Mouse (Mus musculus): ENCODE measurements at regions not wholly inside any gene's neighbourhood (a gene's known extent, or its start where the extent isn't known, plus 50 kb on each side); places are given as distances from the start of the nearest gene placed in this dataset.

GRCm38 (mm10) chr15:25026351-25026750, 387.2 kb downstream of the Basp1 start:
- no peak overlapping the region for H3K4me3 ChIP-seq (ENCODE audit: low read length)
- 71% methylated on average over 8 of the region's 8 CpGs for WGBS
- no peak for ATAC-seq (replicated peaks; ENCODE audit: extremely low read depth, insufficient read depth, low FRiP score)
- no peaks in the 10 kb centered on the region for H3K36me3 ChIP-seq (ENCODE audit: control insufficient read depth, insufficient read depth)
- no peak overlapping the region for H3K27ac ChIP-seq (ENCODE audit: low read length)
- no peaks in the 10 kb centered on the region for H3K4me1 ChIP-seq (ENCODE audit: control insufficient read depth, insufficient read depth, low read length)
- H3K27me3 ChIP-seq (ENCODE audit: control insufficient read depth, insufficient read depth, low read length): no peaks in the 10 kb centered on the region
- 0 out of 2 replicates have a peak, but pooled peaks cover 2% of the 10 kb centered on the region for H3K9me3 ChIP-seq (replicated peaks; ENCODE audit: control insufficient read depth, low read length)
- H3K9ac ChIP-seq (ENCODE audit: low read length): no peak overlapping the region
- H3K4me2 ChIP-seq (ENCODE audit: low read depth, low read length): no peak overlapping the region

GRCm38 (mm10) chr15:25020916-25021315, 392.6 kb downstream of the Basp1 start:
- Histone ChIP-seq H3K4me3 (ENCODE audit: low read length) (no peak overlapping the region), H3K4me2 (ENCODE audit: low read depth, low read length) (no peak overlapping the region), H3K4me1 (ENCODE audit: control insufficient read depth, insufficient read depth, low read length) (no peaks in the 10 kb centered on the region), H3K9me3 (replicated peaks; ENCODE audit: control insufficient read depth, low read length) (0 out of 2 replicates have a peak, but pooled peaks cover 2% of the 10 kb centered on the region), H3K36me3 (ENCODE audit: control insufficient read depth, insufficient read depth) (no peaks in the 10 kb centered on the region), H3K27me3 (ENCODE audit: control insufficient read depth, insufficient read depth, low read length) (no peaks in the 10 kb centered on the region), H3K27ac (ENCODE audit: low read length) (no peak overlapping the region), H3K9ac (ENCODE audit: low read length) (no peak overlapping the region)
- 45% methylated on average over 3 of the region's 3 CpGs for WGBS
- no peak for ATAC-seq (replicated peaks; ENCODE audit: extremely low read depth, insufficient read depth, low FRiP score)

- ATAC-seq (replicated peaks; ENCODE audit: extremely low read depth, insufficient read depth, low FRiP score): no peak
- Histone ChIP-seq H3K27me3 (ENCODE audit: control insufficient read depth, insufficient read depth, low read length) (no peaks in the 10 kb centered on the region), H3K9ac (ENCODE audit: low read length) (no peak overlapping the region), H3K4me2 (ENCODE audit: low read depth, low read length) (no peak overlapping the region), H3K4me1 (ENCODE audit: control insufficient read depth, insufficient read depth, low read length) (no peaks in the 10 kb centered on the region), H3K36me3 (ENCODE audit: control insufficient read depth, insufficient read depth) (no peaks in the 10 kb centered on the region), H3K9me3 (replicated peaks; ENCODE audit: control insufficient read depth, low read length) (0 out of 2 replicates have a peak, but pooled peaks cover 2% of the 10 kb centered on the region), H3K4me3 (ENCODE audit: low read length) (no peak overlapping the region), H3K27ac (ENCODE audit: low read length) (no peak overlapping the region)
- 87% methylated on average over 12 of the region's 12 CpGs for WGBS
Observed at GRCm38 (mm10) chr15:25019352-25019941, 394.1 kb downstream of the Basp1 start.

GRCm38 (mm10) chr15:25018937-25019336, 394.6 kb downstream of the Basp1 start:
- WGBS: 63% methylated on average over 3 of the region's 3 CpGs
- Histone ChIP-seq H3K4me1 (ENCODE audit: control insufficient read depth, insufficient read depth, low read length) (no peaks in the 10 kb centered on the region), H3K27ac (ENCODE audit: low read length) (no peak overlapping the region), H3K27me3 (ENCODE audit: control insufficient read depth, insufficient read depth, low read length) (no peaks in the 10 kb centered on the region), H3K9me3 (replicated peaks; ENCODE audit: control insufficient read depth, low read length) (0 out of 2 replicates have a peak, but pooled peaks cover 2% of the 10 kb centered on the region), H3K9ac (ENCODE audit: low read length) (no peak overlapping the region), H3K4me2 (ENCODE audit: low read depth, low read length) (no peak overlapping the region), H3K36me3 (ENCODE audit: control insufficient read depth, insufficient read depth) (no peaks in the 10 kb centered on the region), H3K4me3 (ENCODE audit: low read length) (no peak overlapping the region)
- no peak for ATAC-seq (replicated peaks; ENCODE audit: extremely low read depth, insufficient read depth, low FRiP score)

- Histone ChIP-seq H3K9me3 (replicated peaks; ENCODE audit: control insufficient read depth, low read length) (no peaks in the 10 kb centered on the region), H3K9ac (ENCODE audit: low read length) (no peak overlapping the region), H3K27me3 (ENCODE audit: control insufficient read depth, insufficient read depth, low read length) (no peaks in the 10 kb centered on the region), H3K36me3 (ENCODE audit: control insufficient read depth, insufficient read depth) (no peaks in the 10 kb centered on the region), H3K4me3 (ENCODE audit: low read length) (no peak overlapping the region), H3K4me1 (ENCODE audit: control insufficient read depth, insufficient read depth, low read length) (no peaks in the 10 kb centered on the region), H3K4me2 (ENCODE audit: low read depth, low read length) (no peak overlapping the region), H3K27ac (ENCODE audit: low read length) (no peak overlapping the region)
- no peak for ATAC-seq (replicated peaks; ENCODE audit: extremely low read depth, insufficient read depth, low FRiP score)
- 90% methylated on average over 2 of the region's 2 CpGs for WGBS
Observed at GRCm38 (mm10) chr15:25007720-25008119, 405.8 kb downstream of the Basp1 start.

GRCm38 (mm10) chr15:25000171-25000570, 413.4 kb downstream of the Basp1 start:
- Histone ChIP-seq H3K4me2 (ENCODE audit: low read depth, low read length) (no peak overlapping the region), H3K9ac (ENCODE audit: low read length) (no peak overlapping the region), H3K4me3 (ENCODE audit: low read length) (no peak overlapping the region), H3K9me3 (replicated peaks; ENCODE audit: control insufficient read depth, low read length) (no peaks in the 10 kb centered on the region), H3K4me1 (ENCODE audit: control insufficient read depth, insufficient read depth, low read length) (no peaks in the 10 kb centered on the region), H3K36me3 (ENCODE audit: control insufficient read depth, insufficient read depth) (no peaks in the 10 kb centered on the region), H3K27me3 (ENCODE audit: control insufficient read depth, insufficient read depth, low read length) (no peaks in the 10 kb centered on the region), H3K27ac (ENCODE audit: low read length) (no peak overlapping the region)
- ATAC-seq (replicated peaks; ENCODE audit: extremely low read depth, insufficient read depth, low FRiP score): no peak
- WGBS: 78% methylated on average over 3 of the region's 3 CpGs

- H3K4me2 ChIP-seq (ENCODE audit: low read depth, low read length): no peak overlapping the region
- no peaks in the 10 kb centered on the region for H3K9me3 ChIP-seq (replicated peaks; ENCODE audit: control insufficient read depth, low read length)
- no peaks in the 10 kb centered on the region for H3K36me3 ChIP-seq (ENCODE audit: control insufficient read depth, insufficient read depth)
- no peak for ATAC-seq (replicated peaks; ENCODE audit: extremely low read depth, insufficient read depth, low FRiP score)
- 79% methylated on average over 2 of the region's 2 CpGs for WGBS
- no peak overlapping the region for H3K27ac ChIP-seq (ENCODE audit: low read length)
- no peaks in the 10 kb centered on the region for H3K4me1 ChIP-seq (ENCODE audit: control insufficient read depth, insufficient read depth, low read length)
- H3K9ac ChIP-seq (ENCODE audit: low read length): no peak overlapping the region
- no peak overlapping the region for H3K4me3 ChIP-seq (ENCODE audit: low read length)
- no peaks in the 10 kb centered on the region for H3K27me3 ChIP-seq (ENCODE audit: control insufficient read depth, insufficient read depth, low read length)
Observed at GRCm38 (mm10) chr15:24993325-24993673, 420.3 kb downstream of the Basp1 start.

- Histone ChIP-seq H3K9me3 (replicated peaks; ENCODE audit: control insufficient read depth, low read length) (no peaks in the 10 kb centered on the region), H3K36me3 (ENCODE audit: control insufficient read depth, insufficient read depth) (no peaks in the 10 kb centered on the region), H3K27ac (ENCODE audit: low read length) (no peak overlapping the region), H3K9ac (ENCODE audit: low read length) (no peak overlapping the region), H3K27me3 (ENCODE audit: control insufficient read depth, insufficient read depth, low read length) (no peaks in the 10 kb centered on the region), H3K4me2 (ENCODE audit: low read depth, low read length) (no peak overlapping the region), H3K4me1 (ENCODE audit: control insufficient read depth, insufficient read depth, low read length) (no peaks in the 10 kb centered on the region), H3K4me3 (ENCODE audit: low read length) (no peak overlapping the region)
- WGBS: 87% methylated on average over 14 of the region's 14 CpGs
- ATAC-seq (replicated peaks; ENCODE audit: extremely low read depth, insufficient read depth, low FRiP score): no peak
Observed at GRCm38 (mm10) chr15:24992665-24993324, 420.8 kb downstream of the Basp1 start.

- ATAC-seq (replicated peaks; ENCODE audit: extremely low read depth, insufficient read depth, low FRiP score): no peak
- Histone ChIP-seq H3K27ac (ENCODE audit: low read length) (no peak overlapping the region), H3K4me2 (ENCODE audit: low read depth, low read length) (no peak overlapping the region), H3K9me3 (replicated peaks; ENCODE audit: control insufficient read depth, low read length) (no peaks in the 10 kb centered on the region), H3K36me3 (ENCODE audit: control insufficient read depth, insufficient read depth) (no peaks in the 10 kb centered on the region), H3K27me3 (ENCODE audit: control insufficient read depth, insufficient read depth, low read length) (no peaks in the 10 kb centered on the region), H3K4me1 (ENCODE audit: control insufficient read depth, insufficient read depth, low read length) (no peaks in the 10 kb centered on the region), H3K9ac (ENCODE audit: low read length) (no peak overlapping the region), H3K4me3 (ENCODE audit: low read length) (no peak overlapping the region)
- 57% methylated on average over 5 of the region's 5 CpGs for WGBS
Observed at GRCm38 (mm10) chr15:24990082-24990786, 423.3 kb downstream of the Basp1 start.

Data from heart, embryonic 16.5 days (tissue).